Mouse (Mus musculus) MEL (cell line): ENCODE measurements around the gene Chrnd. TPM values are rescaled to one million over a fixed set of nuclear protein-coding genes. Genes with fewer than 3 reads are reported as not detected.

Source experiments
- DNase-seq: peaks from one replicate; pipeline ENCODE4 v3.0.0; 2011; ENCODE audit warnings: low read depth, low spot score
- H3K27ac ChIP-seq: 2 replicates; pipeline ENCODE4 v1.5.1; 2012; ENCODE audit warnings: low read depth, mild to moderate bottlenecking, control low read depth, low read length, moderate library complexity; ENCODE audit not compliant: control insufficient read depth
- H3K27me3 ChIP-seq, 2 experiments: fragments of 150-350 bp in 1 of 2; sonication (generic) in 1 of 2; 2 replicates each; pipeline ENCODE4 v1.6.1; 2012; ENCODE audit warnings: low read length in 2 of 2, mild to moderate bottlenecking in 2 of 2, improper control_type of control experiment in 1 of 2, moderate library complexity in 1 of 2; ENCODE audit not compliant: insufficient read depth in 2 of 2, control insufficient read depth in 1 of 2
- H3K36me3 ChIP-seq, 2 experiments: 2 replicates each; pipeline ENCODE4 v1.6.1; 2012 to 2014; ENCODE audit warnings: low read length in 2 of 2, improper control_type of control experiment in 1 of 2, inconsistent platforms in 1 of 2, mild to moderate bottlenecking in 1 of 2; ENCODE audit not compliant: insufficient read depth in 2 of 2, control insufficient read depth in 1 of 2
- H3K4me1 ChIP-seq, 2 experiments: fragments of 150-350 bp in 1 of 2; sonication (generic) in 1 of 2; 2 replicates each; pipeline ENCODE4 v1.6.1; 2012; ENCODE audit warnings: low read length in 2 of 2, improper control_type of control experiment in 1 of 2, mild to moderate bottlenecking in 1 of 2; ENCODE audit not compliant: insufficient read depth in 2 of 2, control insufficient read depth in 1 of 2
- H3K4me3 ChIP-seq, 2 experiments: fragments of 150-350 bp in 1 of 2; sonication (generic) in 1 of 2; 2 replicates each; pipeline ENCODE4 v1.5.1; 2012; ENCODE audit warnings: low read depth in 2 of 2, low read length in 2 of 2, mild to moderate bottlenecking in 2 of 2, moderate library complexity in 2 of 2, control low read depth in 1 of 2, improper control_type of control experiment in 1 of 2; ENCODE audit not compliant: control insufficient read depth in 1 of 2, insufficient read depth in 1 of 2
- H3K79me2 ChIP-seq: 2 replicates; pipeline ENCODE4 v1.6.1; 2012; ENCODE audit warnings: mild to moderate bottlenecking, low read length, moderate library complexity; ENCODE audit not compliant: control insufficient read depth, poor library complexity, insufficient read depth
- H3K9ac ChIP-seq: 2 replicates; pipeline ENCODE4 v1.6.1; 2012; ENCODE audit warnings: low read depth, mild to moderate bottlenecking, control low read depth, low read length, moderate library complexity; ENCODE audit not compliant: control insufficient read depth, poor library complexity, severe bottlenecking
- H3K9me3 ChIP-seq: fragments of 150-350 bp; sonication (generic); replicated peaks from 2 replicates; pipeline ENCODE4 v1.6.1; 2012; ENCODE audit warnings: mild to moderate bottlenecking, low read length, improper control_type of control experiment, moderate library complexity; ENCODE audit not compliant: insufficient read depth
- CHD2 ChIP-seq: IDR thresholded peaks from 2 replicates; pipeline ENCODE4 v1.6.1; 2011; ENCODE audit warnings: low read length, improper control_type of control experiment
- ELF1 ChIP-seq: IDR thresholded peaks from 2 replicates; pipeline ENCODE4 v1.6.1; 2014; ENCODE audit warnings: low read depth, mild to moderate bottlenecking, inconsistent platforms, low read length, improper control_type of control experiment, moderate library complexity
- EP300 ChIP-seq, 2 experiments: IDR thresholded peaks; 2 replicates each; pipeline ENCODE4 v1.6.1; 2011; ENCODE audit warnings: improper control_type of control experiment in 2 of 2, low read length in 2 of 2, low read depth in 1 of 2, mild to moderate bottlenecking in 1 of 2
- ETS1 ChIP-seq: IDR thresholded peaks from 2 replicates; pipeline ENCODE4 v1.6.1; 2012; ENCODE audit warnings: low read depth, mild to moderate bottlenecking, inconsistent platforms, low read length, improper control_type of control experiment, moderate library complexity
- GABPA ChIP-seq: IDR thresholded peaks from 2 replicates; pipeline ENCODE4 v1.6.1; 2012; ENCODE audit warnings: low read depth, mild to moderate bottlenecking, inconsistent platforms, low read length, improper control_type of control experiment, moderate library complexity
- GATA1 ChIP-seq: IDR thresholded peaks from 2 replicates; pipeline ENCODE4 v1.6.1; 2011; ENCODE audit warnings: low read depth, low read length, improper control_type of control experiment
- JUND ChIP-seq: IDR thresholded peaks from 2 replicates; pipeline ENCODE4 v1.6.1; 2011; ENCODE audit warnings: low read depth, mild to moderate bottlenecking, improper control_type of control experiment, low read length
- MAX ChIP-seq: IDR thresholded peaks from 2 replicates; pipeline ENCODE4 v1.6.1; 2011; ENCODE audit warnings: low read length, improper control_type of control experiment
- MAZ ChIP-seq: IDR thresholded peaks from 2 replicates; pipeline ENCODE4 v1.6.1; 2012; ENCODE audit warnings: low read depth, mild to moderate bottlenecking, inconsistent platforms, low read length, improper control_type of control experiment
- MXI1 ChIP-seq: IDR thresholded peaks from 2 replicates; pipeline ENCODE4 v1.6.1; 2011; ENCODE audit warnings: mild to moderate bottlenecking, low read depth, low read length, improper control_type of control experiment
- POLR2AphosphoS2 ChIP-seq: IDR thresholded peaks from 2 replicates; pipeline ENCODE4 v1.6.1; 2011; ENCODE audit warnings: low read length, improper control_type of control experiment
- POLR2AphosphoS5 ChIP-seq: IDR thresholded peaks from 2 replicates; pipeline ENCODE4 v1.6.1; 2012; ENCODE audit warnings: low read depth, borderline replicate concordance, mild to moderate bottlenecking, inconsistent platforms, low read length, moderate library complexity, mixed read lengths
- RAD21 ChIP-seq: IDR thresholded peaks from 2 replicates; pipeline ENCODE4 v1.6.1; 2011; ENCODE audit warnings: mild to moderate bottlenecking, low read depth, low read length, improper control_type of control experiment
- RCOR1 ChIP-seq: IDR thresholded peaks from 2 replicates; pipeline ENCODE4 v1.6.1; 2012; ENCODE audit warnings: low read depth, mild to moderate bottlenecking, inconsistent platforms, low read length, improper control_type of control experiment
- SIN3A ChIP-seq: IDR thresholded peaks from 2 replicates; pipeline ENCODE4 v1.6.1; 2012; ENCODE audit warnings: low read length, improper control_type of control experiment, inconsistent platforms
- ZKSCAN1 ChIP-seq: IDR thresholded peaks from 2 replicates; pipeline ENCODE4 v1.6.1; 2012; ENCODE audit warnings: low read depth, mild to moderate bottlenecking, inconsistent platforms, low read length, improper control_type of control experiment, moderate library complexity
- ZMIZ1 ChIP-seq: IDR thresholded peaks from 2 replicates; pipeline ENCODE4 v1.6.1; 2012; ENCODE audit warnings: low read depth, mild to moderate bottlenecking, inconsistent platforms, low read length, improper control_type of control experiment, moderate library complexity
- polyA plus RNA-seq, 2 experiments: library from polyadenylated mRNA; stranded (reverse) in 1 of 2; unstranded in 1 of 2; fragments of >175 nt in 1 of 2; fragments of >200 nt in 1 of 2; gene quantifications; 2 replicates each; pipeline versions ENCODE4 v1.2.1 to v1.2.4; 2012; ENCODE audit warnings: low replicate concordance in 2 of 2, low read depth in 1 of 2; ENCODE audit not compliant: insufficient read length in 2 of 2, insufficient read depth in 1 of 2, missing spikeins in 1 of 2
- total RNA-seq: library from RNA; depleted of rRNA; stranded (reverse); fragments of 300-350 nt; gene quantifications from 2 replicates; pipeline ENCODE4 v1.2.3, GENCODE M21; 2012

Chrnd gene
- total and polyA plus RNA-seq, 3 experiments, result not detected

GRCm38 (mm10) chr1:87197296-87197695, 6.9 kb downstream of the Chrnd start:
- Histone ChIP-seq H3K79me2 (no peaks in the 10 kb centered on the region), H3K9ac (no peak overlapping the region), H3K9me3 (no peaks in the 10 kb centered on the region), H3K4me3 (no peak overlapping the region), H3K4me1 (no peaks in the 10 kb centered on the region), H3K27ac (no peak overlapping the region), H3K36me3 (no peaks in the 10 kb centered on the region), H3K27me3 (peaks cover 10 to 12% of the 10 kb centered on the region in 2 experiments)
- DNase-seq, result no peak
- TF ChIP-seq RAD21, result no peak
- TF ChIP-seq ZMIZ1, result no peak
- TF ChIP-seq POLR2AphosphoS2, result no peak
- no peak for TF ChIP-seq MAX
- no peak for TF ChIP-seq MAZ
- TF ChIP-seq MXI1, result no peak
- TF ChIP-seq EP300 (IDR thresholded peaks at IDR 0.05; ENCODE audit: low read depth in 1 of 2, low read length in 2 of 2), result no peak
- no peak for TF ChIP-seq ZKSCAN1
- TF ChIP-seq GABPA, result no peak
- no peak for TF ChIP-seq SIN3A
- no peak for TF ChIP-seq ELF1
- TF ChIP-seq CHD2, result no peak
- no peak for TF ChIP-seq RCOR1

- no peak overlapping the region for H3K9ac ChIP-seq
- no peak overlapping the region for H3K4me3 ChIP-seq
- no peaks in the 10 kb centered on the region for H3K79me2 ChIP-seq
- H3K27ac ChIP-seq, result no peak overlapping the region
- H3K4me1 ChIP-seq, result no peaks in the 10 kb centered on the region
- TF ChIP-seq ETS1 (no peak), GATA1 (no peak), RAD21 (no peak), POLR2AphosphoS5 (no peak), JUND (no peak)
- no peak for DNase-seq
- no peaks in the 10 kb centered on the region for H3K36me3 ChIP-seq
- H3K9me3 ChIP-seq, result no peaks in the 10 kb centered on the region
- peaks cover 10 to 11% of the 10 kb centered on the region in 2 experiments for H3K27me3 ChIP-seq
Measured at GRCm38 (mm10) chr1:87198119-87199065, 8.0 kb downstream of the Chrnd start.
